Mouse (Mus musculus): Measurements from ENCODE around the gene Arfip1. TPM values are rescaled to one million over a fixed set of nuclear protein-coding genes. Genes with fewer than 3 reads are reported as not detected.

Gene Arfip1
- polyA plus RNA-seq (2014; fragmentation: Nextera tagmentation; extraction: Ambion mirVana), result 42.6 and 44.2 TPM in 2 replicates

- peak; percentile 100 for ATAC-seq (ENCODE audit: low FRiP score)
- Histone ChIP-seq H3K27me3 (ENCODE audit: control insufficient read depth, insufficient read depth, low read length) (no peaks in the 10 kb centered on the region), H3K9me3 (ENCODE audit: control insufficient read depth, low read length) (no peaks in the 10 kb centered on the region), H3K4me2 (peak within 1 kb of the TSS; percentile 90), H3K27ac (ENCODE audit: low read depth, low read length) (peak within 1 kb of the TSS; percentile 72), H3K36me3 (ENCODE audit: control insufficient read depth, insufficient read depth, low read length) (no peaks in the 10 kb centered on the region), H3K4me1 (ENCODE audit: control insufficient read depth, insufficient read depth, low read length) (peaks cover 14% of the 10 kb centered on the region), H3K9ac (ENCODE audit: low read length) (peak within 1 kb of the TSS; percentile 85), H3K4me3 (ENCODE audit: low read depth, low read length) (peak within 1 kb of the TSS; percentile 82)
- DNase-seq (ENCODE audit: low spot score, missing footprints), result peak; percentile 100
- WGBS, result 0% methylated on average over 70 of the region's 70 CpGs
Observed at GRCm38 (mm10) chr3:84582023-84582912, at the start of gene Arfip1. TSS of gene Arfip1 (minus strand) at chr3:84582625.

- Histone ChIP-seq H3K4me1 (ENCODE audit: control insufficient read depth, insufficient read depth, low read length) (no peaks in the 10 kb centered on the region), H3K9ac (ENCODE audit: low read length) (no peak overlapping the region), H3K4me2 (no peak overlapping the region), H3K27ac (ENCODE audit: low read depth, low read length) (no peak overlapping the region), H3K4me3 (ENCODE audit: low read depth, low read length) (no peak overlapping the region), H3K36me3 (ENCODE audit: control insufficient read depth, insufficient read depth, low read length) (no peaks in the 10 kb centered on the region), H3K27me3 (ENCODE audit: control insufficient read depth, insufficient read depth, low read length) (no peaks in the 10 kb centered on the region), H3K9me3 (ENCODE audit: control insufficient read depth, low read length) (no peaks in the 10 kb centered on the region)
- WGBS, result 92% methylated on average over 9 of the region's 9 CpGs
- no peak for DNase-seq (ENCODE audit: low spot score, missing footprints)
- no peak for ATAC-seq (ENCODE audit: low FRiP score)
Observed at GRCm38 (mm10) chr3:84631586-84631985, 49.2 kb upstream of the Arfip1 start.

- H3K9ac ChIP-seq (ENCODE audit: low read length), result no peak overlapping the region
- H3K4me3 ChIP-seq (ENCODE audit: low read depth, low read length), result no peak overlapping the region
- DNase-seq (ENCODE audit: low spot score, missing footprints) (no peak), ATAC-seq (ENCODE audit: low FRiP score) (no peak)
- H3K4me1 ChIP-seq (ENCODE audit: control insufficient read depth, insufficient read depth, low read length), result no peaks in the 10 kb centered on the region
- no peaks in the 10 kb centered on the region for H3K36me3 ChIP-seq (ENCODE audit: control insufficient read depth, insufficient read depth, low read length)
- WGBS, result 73% methylated on average over 3 of the region's 3 CpGs
- H3K9me3 ChIP-seq (ENCODE audit: control insufficient read depth, low read length), result no peaks in the 10 kb centered on the region
- no peaks in the 10 kb centered on the region for H3K27me3 ChIP-seq (ENCODE audit: control insufficient read depth, insufficient read depth, low read length)
- H3K4me2 ChIP-seq, result no peak overlapping the region
- no peak overlapping the region for H3K27ac ChIP-seq (ENCODE audit: low read depth, low read length)
Observed at GRCm38 (mm10) chr3:84622026-84622425, 39.6 kb upstream of the Arfip1 start.

GRCm38 (mm10) chr3:84619725-84620124, 37.3 kb upstream of the Arfip1 start:
- Histone ChIP-seq H3K4me3 (ENCODE audit: low read depth, low read length) (no peak overlapping the region), H3K4me2 (no peak overlapping the region), H3K27me3 (ENCODE audit: control insufficient read depth, insufficient read depth, low read length) (no peaks in the 10 kb centered on the region), H3K4me1 (ENCODE audit: control insufficient read depth, insufficient read depth, low read length) (no peaks in the 10 kb centered on the region), H3K36me3 (ENCODE audit: control insufficient read depth, insufficient read depth, low read length) (no peaks in the 10 kb centered on the region), H3K9me3 (ENCODE audit: control insufficient read depth, low read length) (no peaks in the 10 kb centered on the region), H3K9ac (ENCODE audit: low read length) (no peak overlapping the region), H3K27ac (ENCODE audit: low read depth, low read length) (no peak overlapping the region)
- ATAC-seq (ENCODE audit: low FRiP score), result no peak
- 97% methylated on average over 6 of the region's 6 CpGs for WGBS
- no peak for DNase-seq (ENCODE audit: low spot score, missing footprints)

- Histone ChIP-seq H3K4me2 (no peak overlapping the region), H3K27ac (ENCODE audit: low read depth, low read length) (no peak overlapping the region), H3K36me3 (ENCODE audit: control insufficient read depth, insufficient read depth, low read length) (no peaks in the 10 kb centered on the region), H3K4me1 (ENCODE audit: control insufficient read depth, insufficient read depth, low read length) (no peaks in the 10 kb centered on the region), H3K27me3 (ENCODE audit: control insufficient read depth, insufficient read depth, low read length) (no peaks in the 10 kb centered on the region), H3K4me3 (ENCODE audit: low read depth, low read length) (no peak overlapping the region), H3K9me3 (ENCODE audit: control insufficient read depth, low read length) (no peaks in the 10 kb centered on the region), H3K9ac (ENCODE audit: low read length) (no peak overlapping the region)
- no peak for DNase-seq (ENCODE audit: low spot score, missing footprints)
- 93% methylated on average over 7 of the region's 7 CpGs for WGBS
- ATAC-seq (ENCODE audit: low FRiP score), result no peak
Observed at GRCm38 (mm10) chr3:84619056-84619455, 36.6 kb upstream of the Arfip1 start.

- Histone ChIP-seq H3K4me1 (ENCODE audit: control insufficient read depth, insufficient read depth, low read length) (no peaks in the 10 kb centered on the region), H3K9ac (ENCODE audit: low read length) (no peak overlapping the region), H3K27ac (ENCODE audit: low read depth, low read length) (no peak overlapping the region), H3K4me3 (ENCODE audit: low read depth, low read length) (no peak overlapping the region), H3K36me3 (ENCODE audit: control insufficient read depth, insufficient read depth, low read length) (no peaks in the 10 kb centered on the region), H3K9me3 (ENCODE audit: control insufficient read depth, low read length) (no peaks in the 10 kb centered on the region), H3K4me2 (no peak overlapping the region), H3K27me3 (ENCODE audit: control insufficient read depth, insufficient read depth, low read length) (no peaks in the 10 kb centered on the region)
- 92% methylated on average over 2 of the region's 2 CpGs for WGBS
- no peak for ATAC-seq (ENCODE audit: low FRiP score)
- no peak for DNase-seq (ENCODE audit: low spot score, missing footprints)
Observed at GRCm38 (mm10) chr3:84618627-84619026, 36.2 kb upstream of the Arfip1 start.

GRCm38 (mm10) chr3:84615856-84616225, 33.4 kb upstream of the Arfip1 start:
- DNase-seq (ENCODE audit: low spot score, missing footprints) (no peak), ATAC-seq (ENCODE audit: low FRiP score) (no peak)
- Histone ChIP-seq H3K4me2 (no peak overlapping the region), H3K4me1 (ENCODE audit: control insufficient read depth, insufficient read depth, low read length) (no peaks in the 10 kb centered on the region), H3K9ac (ENCODE audit: low read length) (no peak overlapping the region), H3K36me3 (ENCODE audit: control insufficient read depth, insufficient read depth, low read length) (no peaks in the 10 kb centered on the region), H3K4me3 (ENCODE audit: low read depth, low read length) (no peak overlapping the region), H3K27me3 (ENCODE audit: control insufficient read depth, insufficient read depth, low read length) (no peaks in the 10 kb centered on the region), H3K9me3 (ENCODE audit: control insufficient read depth, low read length) (no peaks in the 10 kb centered on the region), H3K27ac (ENCODE audit: low read depth, low read length) (no peak overlapping the region)
- WGBS, result 26% methylated on average over 7 of the region's 7 CpGs

GRCm38 (mm10) chr3:84615050-84615855, 32.8 kb upstream of the Arfip1 start:
- no peak overlapping the region for H3K9ac ChIP-seq (ENCODE audit: low read length)
- H3K9me3 ChIP-seq (ENCODE audit: control insufficient read depth, low read length), result no peaks in the 10 kb centered on the region
- H3K4me2 ChIP-seq, result no peak overlapping the region
- H3K27me3 ChIP-seq (ENCODE audit: control insufficient read depth, insufficient read depth, low read length), result no peaks in the 10 kb centered on the region
- no peak overlapping the region for H3K27ac ChIP-seq (ENCODE audit: low read depth, low read length)
- no peaks in the 10 kb centered on the region for H3K36me3 ChIP-seq (ENCODE audit: control insufficient read depth, insufficient read depth, low read length)
- no peaks in the 10 kb centered on the region for H3K4me1 ChIP-seq (ENCODE audit: control insufficient read depth, insufficient read depth, low read length)
- ATAC-seq (ENCODE audit: low FRiP score) (no peak), DNase-seq (ENCODE audit: low spot score, missing footprints) (no peak)
- WGBS, result 33% methylated on average over 5 of the region's 5 CpGs
- no peak overlapping the region for H3K4me3 ChIP-seq (ENCODE audit: low read depth, low read length)

GRCm38 (mm10) chr3:84610183-84610710, 27.8 kb upstream of the Arfip1 start:
- no peaks in the 10 kb centered on the region for H3K4me1 ChIP-seq (ENCODE audit: control insufficient read depth, insufficient read depth, low read length)
- H3K4me2 ChIP-seq, result no peak overlapping the region

More at GRCm38 (mm10) chr3:84610183-84610710, 27.8 kb upstream of the Arfip1 start:
- Histone ChIP-seq H3K4me3 (ENCODE audit: low read depth, low read length) (no peak overlapping the region), H3K27me3 (ENCODE audit: control insufficient read depth, insufficient read depth, low read length) (no peaks in the 10 kb centered on the region), H3K27ac (ENCODE audit: low read depth, low read length) (no peak overlapping the region), H3K36me3 (ENCODE audit: control insufficient read depth, insufficient read depth, low read length) (no peaks in the 10 kb centered on the region), H3K9me3 (ENCODE audit: control insufficient read depth, low read length) (no peaks in the 10 kb centered on the region), H3K9ac (ENCODE audit: low read length) (no peak overlapping the region)
- 88% methylated on average over 9 of the region's 9 CpGs for WGBS
- DNase-seq (ENCODE audit: low spot score, missing footprints) (no peak), ATAC-seq (ENCODE audit: low FRiP score) (no peak)
